Mouse (Mus musculus) liver, adult 2 months (tissue): Measurements from ENCODE around the gene Fbln2.

Source experiments
- CTCF ChIP-seq: fragments of 200-500 bp; IDR thresholded peaks from 2 replicates; pipeline ENCODE4 v1.5.1; 2011; ENCODE audit warnings: low read depth, low read length, control low read depth
- POLR2A ChIP-seq: fragments of 200-500 bp; IDR thresholded peaks from 2 replicates; pipeline ENCODE4 v1.6.1; 2011; ENCODE audit warnings: low read length, control low read depth; ENCODE audit not compliant: insufficient read depth; ENCODE audit errors: extremely low read depth

- no peak for TF ChIP-seq POLR2A
- no peak for TF ChIP-seq CTCF
Measured at GRCm38 (mm10) chr6:91231523-91231922, 19.3 kb downstream of the Fbln2 start.
